Mouse (Mus musculus): ENCODE results near the gene Bloc1s1. TPM values are rescaled to one million over a fixed set of nuclear protein-coding genes. Genes with fewer than 3 reads are reported as not detected.

Bloc1s1 gene
- polyA plus RNA-seq, 1 experiment: 269 TPM

DNA sequence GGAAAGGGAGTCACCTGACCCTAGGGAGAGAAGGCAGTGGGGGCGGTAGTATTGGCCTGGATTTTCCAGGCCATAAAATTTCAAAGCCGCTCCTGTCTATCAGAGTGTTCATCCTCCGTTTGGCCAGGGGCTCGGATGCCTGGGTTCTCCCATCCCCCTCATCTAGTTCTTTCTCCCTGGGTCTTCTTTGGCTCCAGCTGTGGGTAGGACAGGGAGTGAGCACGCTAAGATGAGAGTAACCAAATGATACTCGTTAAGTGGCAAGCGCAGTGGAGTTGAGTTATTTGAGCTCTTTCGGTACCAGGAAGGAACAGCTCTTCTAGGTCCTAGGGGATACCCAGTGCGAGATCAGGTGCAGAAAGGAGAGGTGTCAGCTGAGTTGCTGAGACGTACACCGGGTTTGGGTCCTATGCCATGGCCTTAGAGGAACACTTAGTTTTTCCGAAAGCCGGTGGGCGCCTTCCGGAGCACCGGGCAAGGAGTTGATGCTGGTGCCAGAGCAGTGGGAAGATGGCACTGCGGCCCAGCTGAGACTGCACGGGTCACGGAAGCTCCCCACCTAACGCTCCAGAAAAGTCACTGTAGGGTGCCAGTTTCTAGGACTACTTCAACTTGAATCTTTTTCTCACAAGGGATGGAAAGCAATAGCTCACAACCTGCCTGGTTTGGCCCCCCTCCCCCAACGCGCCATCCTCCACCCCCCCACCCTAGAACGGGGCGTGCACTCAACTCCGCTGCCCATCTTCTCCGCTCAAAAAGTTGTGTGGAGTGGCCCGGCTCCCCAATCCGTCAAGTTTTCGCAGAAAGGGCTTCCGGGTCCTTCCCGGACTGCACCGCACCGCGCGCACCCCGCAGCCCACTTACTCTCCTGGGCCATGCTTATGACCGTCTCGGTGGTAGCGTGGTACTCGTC lies 33.2 kb downstream of the Bloc1s1 start:
- no peak for TF ChIP-seq POLR2A (IDR thresholded peaks at IDR 0.05; ENCODE audit: borderline replicate concordance, extremely low read depth, insufficient read depth, insufficient read length, poor library complexity, severe bottlenecking)
- TF ChIP-seq CTCF (IDR thresholded peaks at IDR 0.05; ENCODE audit: borderline replicate concordance, extremely low read depth, insufficient read depth, insufficient read length): no peak
- peak; percentile 31 for DNase-seq (ENCODE audit: low read depth)

DNA sequence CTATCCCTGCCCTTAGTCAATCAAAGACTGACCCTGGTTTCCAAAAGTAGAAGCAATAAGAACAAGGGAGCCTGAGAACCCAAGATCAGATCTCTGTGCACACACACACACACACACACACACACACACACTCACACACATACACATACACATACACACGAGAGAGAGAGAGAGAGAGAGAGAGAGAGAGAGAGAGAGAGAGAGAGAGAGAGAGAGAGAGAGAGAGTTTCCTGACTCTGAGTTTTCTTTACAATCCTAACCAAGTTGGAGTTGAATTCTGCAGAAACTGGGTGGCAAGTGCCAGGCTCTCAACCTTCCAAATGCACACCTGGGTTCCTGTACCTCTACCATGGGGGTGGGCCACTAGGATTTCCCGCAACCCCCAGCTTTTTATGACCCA lies 34.0 kb downstream of the Bloc1s1 start:
- TF ChIP-seq CTCF (IDR thresholded peaks at IDR 0.05; ENCODE audit: borderline replicate concordance, extremely low read depth, insufficient read depth, insufficient read length) (no peak), POLR2A (IDR thresholded peaks at IDR 0.05; ENCODE audit: borderline replicate concordance, extremely low read depth, insufficient read depth, insufficient read length, poor library complexity, severe bottlenecking) (no peak)

DNA sequence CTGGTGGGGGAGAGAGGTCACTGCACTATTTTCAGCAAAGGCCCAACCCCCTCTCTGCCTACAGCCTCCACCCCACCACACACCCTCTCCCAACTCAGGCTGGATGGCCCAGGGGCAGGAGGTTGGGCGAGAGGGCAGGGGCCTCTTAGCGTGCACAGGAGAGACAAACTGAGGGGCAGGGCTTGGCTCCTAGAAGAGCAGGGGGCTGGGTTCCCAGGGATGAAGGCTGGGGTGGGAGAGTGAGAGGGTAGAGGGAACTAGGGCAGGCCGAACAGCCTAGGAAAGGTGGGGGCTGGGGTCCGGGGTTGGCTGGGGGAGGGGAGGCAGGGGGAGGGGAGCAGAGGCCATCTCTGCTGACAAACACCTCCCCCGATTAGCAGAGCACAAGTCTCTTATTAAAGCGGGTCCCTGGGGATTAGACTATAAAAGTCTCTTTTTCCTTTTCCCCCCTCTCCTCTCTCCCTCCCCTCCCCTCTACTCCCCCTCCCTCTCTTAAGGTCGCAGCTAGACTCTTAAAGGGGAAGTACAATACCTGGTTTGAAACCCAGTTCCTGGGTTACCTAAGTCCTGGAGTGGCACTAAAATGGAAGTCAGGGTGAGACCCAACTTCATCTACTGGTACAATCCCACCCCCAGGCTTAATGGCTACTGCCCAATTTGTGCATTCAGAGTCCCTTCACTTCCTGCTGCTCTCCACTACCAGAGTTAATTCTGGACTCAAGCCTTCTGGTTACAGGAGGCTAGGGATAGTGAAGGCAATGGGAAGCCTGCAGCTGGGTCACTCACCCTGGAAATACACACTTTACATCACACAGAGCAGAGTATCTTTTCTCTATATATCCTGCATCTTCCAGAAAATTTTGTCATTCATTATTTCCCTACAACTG lies 34.7 kb downstream of the Bloc1s1 start:
- no peak for TF ChIP-seq POLR2A (IDR thresholded peaks at IDR 0.05; ENCODE audit: borderline replicate concordance, extremely low read depth, insufficient read depth, insufficient read length, poor library complexity, severe bottlenecking)
- no peak for TF ChIP-seq CTCF (IDR thresholded peaks at IDR 0.05; ENCODE audit: borderline replicate concordance, extremely low read depth, insufficient read depth, insufficient read length)
- DNase-seq (ENCODE audit: low read depth): peak; percentile 88

More for the DNA sequence above, 34.0 kb downstream of the Bloc1s1 start:
- DNase-seq (ENCODE audit: low read depth): no peak

DNA sequence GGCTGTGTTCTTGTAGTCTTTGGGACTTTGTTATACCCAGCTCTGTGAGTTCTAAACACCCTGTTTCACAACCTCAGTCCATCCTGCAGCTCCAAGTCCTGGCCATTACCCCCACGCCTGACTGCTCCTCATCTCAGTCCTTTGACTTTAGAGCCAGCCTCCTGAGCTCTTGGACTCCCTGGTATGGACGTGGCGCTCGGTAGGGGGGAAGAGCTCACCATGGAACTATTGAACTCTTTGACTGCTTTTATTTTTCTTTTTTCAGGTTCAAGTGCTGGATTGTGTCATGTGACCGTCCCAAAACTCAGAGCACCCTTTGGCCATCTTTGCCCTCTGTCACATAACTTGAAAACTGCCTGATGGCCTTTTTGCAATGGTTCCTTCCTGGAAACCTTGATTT lies 41.8 kb downstream of the Bloc1s1 start:
- TF ChIP-seq CTCF (IDR thresholded peaks at IDR 0.05; ENCODE audit: borderline replicate concordance, extremely low read depth, insufficient read depth, insufficient read length): no peak
- TF ChIP-seq POLR2A (IDR thresholded peaks at IDR 0.05; ENCODE audit: borderline replicate concordance, extremely low read depth, insufficient read depth, insufficient read length, poor library complexity, severe bottlenecking): no peak
- no peak for DNase-seq (ENCODE audit: low read depth)

DNA sequence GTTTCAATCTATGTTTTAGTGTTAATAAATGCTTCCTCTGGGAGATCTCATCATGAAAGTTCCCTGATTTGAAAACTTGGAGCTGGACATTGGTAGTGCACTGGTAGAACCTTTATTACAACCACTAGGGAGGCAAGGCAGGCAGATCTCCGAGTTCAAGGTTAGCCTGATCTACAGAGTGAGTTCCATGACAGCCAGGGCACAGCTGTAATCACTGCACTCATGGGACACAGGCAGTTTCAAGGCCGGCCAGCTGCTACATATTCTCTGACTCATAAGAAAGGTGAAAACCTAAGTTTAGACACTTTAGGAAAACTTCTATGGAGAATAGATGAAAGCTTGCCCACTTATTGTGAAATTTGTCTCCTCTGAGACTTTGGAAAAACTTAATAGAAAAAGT lies 45.0 kb downstream of the Bloc1s1 start:
- no peak for TF ChIP-seq POLR2A (IDR thresholded peaks at IDR 0.05; ENCODE audit: borderline replicate concordance, extremely low read depth, insufficient read depth, insufficient read length, poor library complexity, severe bottlenecking)
- TF ChIP-seq CTCF (IDR thresholded peaks at IDR 0.05; ENCODE audit: borderline replicate concordance, extremely low read depth, insufficient read depth, insufficient read length): no peak
- no peak for DNase-seq (ENCODE audit: low read depth)

DNA sequence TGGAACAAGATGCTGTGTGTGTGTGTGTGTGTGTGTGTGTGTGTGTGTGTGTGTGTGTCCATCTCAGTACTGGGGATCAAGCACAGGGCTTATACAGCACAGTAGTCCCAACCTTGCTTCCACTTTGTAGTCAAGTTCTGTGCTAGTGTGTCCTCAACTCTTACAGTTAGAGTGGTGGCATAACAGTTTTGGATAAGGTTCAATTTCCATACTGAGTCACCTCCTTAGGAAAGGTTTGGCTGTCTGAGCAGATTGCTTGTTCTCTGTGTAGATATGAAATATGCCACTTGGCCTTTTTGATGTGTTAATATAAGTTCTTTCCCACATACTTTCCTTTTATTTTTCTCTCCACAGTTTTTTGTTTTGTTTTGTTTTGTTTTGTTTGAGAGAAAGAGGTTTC lies 45.5 kb downstream of the Bloc1s1 start:
- DNase-seq (ENCODE audit: low read depth): no peak
- TF ChIP-seq CTCF (IDR thresholded peaks at IDR 0.05; ENCODE audit: borderline replicate concordance, extremely low read depth, insufficient read depth, insufficient read length) (no peak), POLR2A (IDR thresholded peaks at IDR 0.05; ENCODE audit: borderline replicate concordance, extremely low read depth, insufficient read depth, insufficient read length, poor library complexity, severe bottlenecking) (no peak)

DNA sequence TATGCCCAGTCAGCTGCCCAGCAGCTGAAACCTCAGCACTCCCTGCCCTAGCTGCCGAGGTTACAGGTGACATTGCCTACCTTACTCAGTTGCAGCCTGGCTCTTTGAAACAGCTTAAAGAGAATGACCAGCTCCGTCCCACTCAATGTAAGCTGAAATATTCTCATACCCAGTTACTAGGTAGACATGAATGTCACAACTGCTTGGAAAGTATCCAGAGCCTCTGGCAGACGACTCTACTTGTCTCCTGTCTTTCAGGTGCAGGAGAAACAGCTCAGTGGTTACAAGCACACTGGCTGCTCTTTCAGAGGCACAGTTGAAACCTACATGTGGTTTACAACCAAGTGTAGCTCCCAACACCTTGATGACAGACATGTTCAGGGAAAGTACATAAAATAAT lies 53.5 kb downstream of the Bloc1s1 start:
- DNase-seq (ENCODE audit: low read depth): no peak
- TF ChIP-seq CTCF (IDR thresholded peaks at IDR 0.05; ENCODE audit: borderline replicate concordance, extremely low read depth, insufficient read depth, insufficient read length): no peak
- no peak for TF ChIP-seq POLR2A (IDR thresholded peaks at IDR 0.05; ENCODE audit: borderline replicate concordance, extremely low read depth, insufficient read depth, insufficient read length, poor library complexity, severe bottlenecking)

Other genes starting within 250 kb of the Bloc1s1 start
- gene Suox, start 250.0 kb downstream of the Bloc1s1 start, polyA plus RNA-seq (2012; rRNA removed): 10.8 and 11.4 TPM in 2 replicates
- 108 and 116 TPM in 2 replicates for gene Rab5b, start 227.8 kb downstream of the Bloc1s1 start, polyA plus RNA-seq (2012; rRNA removed)
- 1.1 and 1.5 TPM in 2 replicates for gene Pmel, start 219.8 kb downstream of the Bloc1s1 start, polyA plus RNA-seq (2012; rRNA removed)
- gene Cdk2, start 219.0 kb downstream of the Bloc1s1 start, polyA plus RNA-seq (2012; rRNA removed): 22.5 and 42.4 TPM in 2 replicates
- gene Dgka, start 179.2 kb downstream of the Bloc1s1 start, polyA plus RNA-seq (2012; rRNA removed): 8.6 and 8.8 TPM in 2 replicates
- gene Pym1, start 176.1 kb downstream of the Bloc1s1 start, polyA plus RNA-seq (2012; rRNA removed): 58.2 and 65.4 TPM in 2 replicates
- gene Mmp19, start 133.1 kb downstream of the Bloc1s1 start, polyA plus RNA-seq (2012; rRNA removed): 0.54 and 0.77 TPM in 2 replicates
- gene Dnajc14, start 120.0 kb downstream of the Bloc1s1 start, polyA plus RNA-seq (2012; rRNA removed): 18.6 and 30.5 TPM in 2 replicates
- 24.2 and 29.0 TPM in 2 replicates for gene Tmem198b, start 119.7 kb downstream of the Bloc1s1 start, polyA plus RNA-seq (2012; rRNA removed)
- 79.6 and 82.0 TPM in 2 replicates for gene Sarnp, start 106.7 kb downstream of the Bloc1s1 start, polyA plus RNA-seq (2012; rRNA removed)
- gene Ormdl2, start 102.4 kb downstream of the Bloc1s1 start, polyA plus RNA-seq (2012; rRNA removed): 22.6 and 33.7 TPM in 2 replicates
- 10.1 and 17.4 TPM in 2 replicates for gene Gdf11, start 32.3 kb downstream of the Bloc1s1 start, polyA plus RNA-seq (2012; rRNA removed)
- gene Cd63, start 23.0 kb downstream of the Bloc1s1 start, polyA plus RNA-seq (2012; rRNA removed): 59.6 and 74.0 TPM in 2 replicates
- 21.7 and 23.6 TPM in 2 replicates for gene Rdh5, start 1.1 kb downstream of the Bloc1s1 start, polyA plus RNA-seq (2012; rRNA removed)
- 5.8 and 7.1 TPM in 2 replicates for gene Itga7, start 9.8 kb upstream of the Bloc1s1 start, polyA plus RNA-seq (2012; rRNA removed)
- gene Mettl7b, start 37.0 kb upstream of the Bloc1s1 start, polyA plus RNA-seq (2012; rRNA removed): 0.08 TPM in 1 of 2 replicates, not detected in the other
- gene Olfr9, start 65.4 kb upstream of the Bloc1s1 start, polyA plus RNA-seq (2012; rRNA removed): not detected in 2 replicates
- gene Olfr763, start 86.8 kb upstream of the Bloc1s1 start, polyA plus RNA-seq (2012; rRNA removed): not detected in 2 replicates
- not detected in 2 replicates for gene Olfr764-ps1, start 115.9 kb upstream of the Bloc1s1 start, polyA plus RNA-seq (2012; rRNA removed)
- gene Olfr765, start 126.0 kb upstream of the Bloc1s1 start, polyA plus RNA-seq (2012; rRNA removed): not detected in 2 replicates
- gene Olfr766-ps1, start 144.9 kb upstream of the Bloc1s1 start, polyA plus RNA-seq (2012; rRNA removed): not detected in 2 replicates
- not detected in 2 replicates for gene Olfr767, start 158.9 kb upstream of the Bloc1s1 start, polyA plus RNA-seq (2012; rRNA removed)
- gene Olfr768, start 175.3 kb upstream of the Bloc1s1 start, polyA plus RNA-seq (2012; rRNA removed): not detected in 2 replicates
- not detected in 2 replicates for gene Olfr769, start 193.8 kb upstream of the Bloc1s1 start, polyA plus RNA-seq (2012; rRNA removed)
- not detected in 2 replicates for gene Olfr770, start 215.0 kb upstream of the Bloc1s1 start, polyA plus RNA-seq (2012; rRNA removed)
- not detected in 2 replicates for gene Olfr771, start 240.7 kb upstream of the Bloc1s1 start, polyA plus RNA-seq (2012; rRNA removed)

All from brain, embryonic 14.5 days (tissue).